Mouse (Mus musculus): ENCODE results near the gene Acox3. TPM values are rescaled to one million over a fixed set of nuclear protein-coding genes. Genes with fewer than 3 reads are reported as not detected.

Acox3 gene
- polyA plus RNA-seq, 1 experiment = 77.9 TPM

GRCm38 (mm10) chr5:35626408-35626807 lies 43.6 kb downstream of the Acox3 start:
- DNase-seq = no peak
- WGBS = 86% methylated on average over 2 of the region's 2 CpGs
- no peaks in the 10 kb centered on the region for H3K4me1 ChIP-seq (ENCODE audit: control insufficient read depth, insufficient read depth, low read length)
- TF ChIP-seq POLR2A (IDR thresholded peaks at IDR 0.05; ENCODE audit: low read depth, low read length) (no peak), CTCF (conservative IDR thresholded peaks at IDR 0.05; ENCODE audit: insufficient read depth, insufficient read length, low read depth, low read length) (no peak)
- H3K36me3 ChIP-seq (ENCODE audit: control insufficient read depth, insufficient read depth, low read length) = no peaks in the 10 kb centered on the region
- no peak overlapping the region for H3K4me3 ChIP-seq (ENCODE audit: insufficient read depth, low read depth, low read length)
- no peak overlapping the region for H3K27ac ChIP-seq (ENCODE audit: insufficient read depth, low read depth, low read length)
- H3K27me3 ChIP-seq (replicated peaks; ENCODE audit: control insufficient read depth, insufficient read depth, low read length) = no peaks in the 10 kb centered on the region

- Histone ChIP-seq H3K4me1 (ENCODE audit: control insufficient read depth, insufficient read depth, low read length) (no peaks in the 10 kb centered on the region), H3K4me3 (ENCODE audit: insufficient read depth, low read depth, low read length) (no peak overlapping the region), H3K27me3 (replicated peaks; ENCODE audit: control insufficient read depth, insufficient read depth, low read length) (no peaks in the 10 kb centered on the region), H3K27ac (ENCODE audit: insufficient read depth, low read depth, low read length) (no peak overlapping the region), H3K36me3 (ENCODE audit: control insufficient read depth, insufficient read depth, low read length) (no peaks in the 10 kb centered on the region)
- 68% methylated on average over 7 of the region's 7 CpGs for WGBS
- no peak for DNase-seq
- TF ChIP-seq CTCF (conservative IDR thresholded peaks at IDR 0.05; ENCODE audit: insufficient read depth, insufficient read length, low read depth, low read length) (peak; percentile 59), POLR2A (IDR thresholded peaks at IDR 0.05; ENCODE audit: low read depth, low read length) (no peak)
These were observed 44.5 kb downstream of the Acox3 start for GRCm38 (mm10) chr5:35627307-35627840.

GRCm38 (mm10) chr5:35628685-35629084 lies 45.8 kb downstream of the Acox3 start:
- 65% methylated on average over 1 of the region's 1 CpGs for WGBS
- H3K36me3 ChIP-seq (ENCODE audit: control insufficient read depth, insufficient read depth, low read length) = no peaks in the 10 kb centered on the region
- TF ChIP-seq CTCF (conservative IDR thresholded peaks at IDR 0.05; ENCODE audit: insufficient read depth, insufficient read length, low read depth, low read length) = no peak
- no peak for TF ChIP-seq POLR2A (IDR thresholded peaks at IDR 0.05; ENCODE audit: low read depth, low read length)
- no peak for DNase-seq
- H3K27me3 ChIP-seq (replicated peaks; ENCODE audit: control insufficient read depth, insufficient read depth, low read length) = no peaks in the 10 kb centered on the region
- H3K4me3 ChIP-seq (ENCODE audit: insufficient read depth, low read depth, low read length) = no peak overlapping the region
- H3K4me1 ChIP-seq (ENCODE audit: control insufficient read depth, insufficient read depth, low read length) = no peaks in the 10 kb centered on the region
- no peak overlapping the region for H3K27ac ChIP-seq (ENCODE audit: insufficient read depth, low read depth, low read length)

GRCm38 (mm10) chr5:35629333-35629732 lies 46.5 kb downstream of the Acox3 start:
- Histone ChIP-seq H3K27me3 (replicated peaks; ENCODE audit: control insufficient read depth, insufficient read depth, low read length) (no peaks in the 10 kb centered on the region), H3K4me1 (ENCODE audit: control insufficient read depth, insufficient read depth, low read length) (no peaks in the 10 kb centered on the region), H3K36me3 (ENCODE audit: control insufficient read depth, insufficient read depth, low read length) (no peaks in the 10 kb centered on the region), H3K4me3 (ENCODE audit: insufficient read depth, low read depth, low read length) (no peak overlapping the region), H3K27ac (ENCODE audit: insufficient read depth, low read depth, low read length) (no peak overlapping the region)
- peak; percentile 57 for TF ChIP-seq CTCF (conservative IDR thresholded peaks at IDR 0.05; ENCODE audit: insufficient read depth, insufficient read length, low read depth, low read length)
- no peak for TF ChIP-seq POLR2A (IDR thresholded peaks at IDR 0.05; ENCODE audit: low read depth, low read length)
- DNase-seq = no peak

- Histone ChIP-seq H3K36me3 (ENCODE audit: control insufficient read depth, insufficient read depth, low read length) (no peaks in the 10 kb centered on the region), H3K4me1 (ENCODE audit: control insufficient read depth, insufficient read depth, low read length) (no peaks in the 10 kb centered on the region), H3K4me3 (ENCODE audit: insufficient read depth, low read depth, low read length) (no peak overlapping the region), H3K27ac (ENCODE audit: insufficient read depth, low read depth, low read length) (no peak overlapping the region), H3K27me3 (replicated peaks; ENCODE audit: control insufficient read depth, insufficient read depth, low read length) (no peaks in the 10 kb centered on the region)
- no peak for DNase-seq
- WGBS = 62% methylated on average over 1 of the region's 1 CpGs
- no peak for TF ChIP-seq CTCF (conservative IDR thresholded peaks at IDR 0.05; ENCODE audit: insufficient read depth, insufficient read length, low read depth, low read length)
- TF ChIP-seq POLR2A (IDR thresholded peaks at IDR 0.05; ENCODE audit: low read depth, low read length) = no peak
These were observed 47.9 kb downstream of the Acox3 start for GRCm38 (mm10) chr5:35630706-35631105.

GRCm38 (mm10) chr5:35631224-35631623 lies 48.4 kb downstream of the Acox3 start:
- 84% methylated on average over 3 of the region's 3 CpGs for WGBS

GRCm38 (mm10) chr5:35631755-35632154 lies 48.9 kb downstream of the Acox3 start:
- WGBS = 76% methylated on average over 5 of the region's 5 CpGs
- Histone ChIP-seq H3K27me3 (replicated peaks; ENCODE audit: control insufficient read depth, insufficient read depth, low read length) (no peaks in the 10 kb centered on the region), H3K4me3 (ENCODE audit: insufficient read depth, low read depth, low read length) (no peak overlapping the region), H3K4me1 (ENCODE audit: control insufficient read depth, insufficient read depth, low read length) (no peaks in the 10 kb centered on the region), H3K27ac (ENCODE audit: insufficient read depth, low read depth, low read length) (no peak overlapping the region), H3K36me3 (ENCODE audit: control insufficient read depth, insufficient read depth, low read length) (no peaks in the 10 kb centered on the region)
- no peak for TF ChIP-seq CTCF (conservative IDR thresholded peaks at IDR 0.05; ENCODE audit: insufficient read depth, insufficient read length, low read depth, low read length)
- no peak for TF ChIP-seq POLR2A (IDR thresholded peaks at IDR 0.05; ENCODE audit: low read depth, low read length)
- no peak for DNase-seq

More at GRCm38 (mm10) chr5:35631224-35631623, 48.4 kb downstream of the Acox3 start:
- TF ChIP-seq POLR2A (IDR thresholded peaks at IDR 0.05; ENCODE audit: low read depth, low read length) (no peak), CTCF (conservative IDR thresholded peaks at IDR 0.05; ENCODE audit: insufficient read depth, insufficient read length, low read depth, low read length) (no peak)
- H3K36me3 ChIP-seq (ENCODE audit: control insufficient read depth, insufficient read depth, low read length) = no peaks in the 10 kb centered on the region
- no peak overlapping the region for H3K27ac ChIP-seq (ENCODE audit: insufficient read depth, low read depth, low read length)
- DNase-seq = no peak
- no peak overlapping the region for H3K4me3 ChIP-seq (ENCODE audit: insufficient read depth, low read depth, low read length)
- H3K27me3 ChIP-seq (replicated peaks; ENCODE audit: control insufficient read depth, insufficient read depth, low read length) = no peaks in the 10 kb centered on the region
- no peaks in the 10 kb centered on the region for H3K4me1 ChIP-seq (ENCODE audit: control insufficient read depth, insufficient read depth, low read length)
